In the genomic region with DNA sequence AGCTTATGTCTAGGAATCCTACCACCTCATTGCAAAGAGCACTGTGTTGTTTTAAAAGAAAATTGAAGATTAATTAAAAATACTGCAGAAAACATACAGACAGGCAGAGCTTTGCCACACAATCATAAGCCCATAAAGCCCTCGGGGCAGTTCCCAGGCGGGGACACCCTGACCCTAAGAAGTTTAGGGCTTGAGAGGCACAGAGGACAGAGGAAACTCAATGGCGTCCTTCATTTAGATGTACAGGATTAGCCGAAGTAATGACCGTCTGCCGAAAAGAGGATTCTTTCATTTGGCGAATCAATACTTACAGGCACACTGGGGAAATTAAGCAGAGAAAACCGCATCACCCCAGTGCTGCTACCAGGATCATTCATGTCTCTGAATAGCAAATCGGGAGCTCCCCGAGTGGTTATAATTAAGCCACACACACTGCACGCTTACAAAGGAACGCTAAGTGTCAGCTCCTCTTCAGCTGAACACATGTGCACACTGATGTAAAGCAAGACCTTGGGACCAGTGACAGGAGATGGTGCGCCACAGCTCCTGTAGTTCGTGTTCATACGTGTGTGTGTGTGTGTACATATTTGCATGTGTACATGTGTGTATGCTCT, we compare ENCODE assay signal across 19 mouse cellular contexts.
DNase-seq lines count a peak whose midpoint lies in the region; ATAC-seq lines count a peak whose summit lies in the region.
"Had no signal": no experiment of that assay in that cellular context is flagged by ENCODE, and none has a peak within 500 bp of the region (broad histone marks: within the 10 kb centered on the region; RNA-seq: fewer than 3 reads in every experiment).

No protein-coding gene starts in this region.

- H3K9me3 ChIP-seq in megakaryocyte, embryonic 14.5 days = peaks cover 10% of the 10 kb centered on the region
- no peaks in the 10 kb centered on the region for H3K9me3 ChIP-seq in hindbrain, embryonic 15.5 days
- no peaks in the 10 kb centered on the region for H3K9me3 ChIP-seq in midbrain, embryonic 15.5 days
- H3K9me3 ChIP-seq: embryonic facial prominence, embryonic 12.5 days; limb, embryonic 13.5 days had no signal

- DNase-seq in gastrocnemius, postnatal 4 days (ENCODE audit: low spot score in 2 of 2) = no peak
- DNase-seq in layer of hippocampus, adult 8-10 months (ENCODE audit: low spot score in 2 of 2) = no peak
- no peak for DNase-seq in cerebellum, adult 9-10 months
- DNase-seq: cerebellum, adult 11-12 months; heart, postnatal 36 days; right cerebral cortex, postnatal 25 days; thymus, postnatal 25 days had no signal

- H3K4me3 ChIP-seq in megakaryocyte, embryonic 14.5 days (replicated peaks) = peak overlapping the region; percentile 43
- no peak overlapping the region for H3K4me3 ChIP-seq in hindbrain, embryonic 15.5 days
- no peak overlapping the region for H3K4me3 ChIP-seq in midbrain, embryonic 15.5 days
- H3K4me3 ChIP-seq: embryonic facial prominence, embryonic 12.5 days; heart, embryonic 13.5 days; limb, embryonic 13.5 days; myocyte had no signal

- no peaks in the 10 kb centered on the region for H3K36me3 ChIP-seq in megakaryocyte, embryonic 14.5 days (replicated peaks; ENCODE audit: low read length)
- H3K36me3 ChIP-seq in hindbrain, embryonic 15.5 days = no peaks in the 10 kb centered on the region
- H3K36me3 ChIP-seq in midbrain, embryonic 15.5 days (replicated peaks) = no peaks in the 10 kb centered on the region
- H3K36me3 ChIP-seq: embryonic facial prominence, embryonic 12.5 days; heart, embryonic 13.5 days; limb, embryonic 13.5 days had no signal

- H3K27ac ChIP-seq in hindbrain, embryonic 15.5 days (replicated peaks) = peak overlapping the region; percentile 60
- H3K27ac ChIP-seq in midbrain, embryonic 15.5 days = peak overlapping the region; percentile 48; the same call in 1 of the 2 replicates
- H3K27ac ChIP-seq: embryonic facial prominence, embryonic 12.5 days; heart, embryonic 13.5 days; kidney, postnatal 0 days; limb, embryonic 13.5 days; liver, embryonic 14.5 days had no signal

- H3K4me1 ChIP-seq in megakaryocyte, embryonic 14.5 days = peaks cover 21% of the 10 kb centered on the region; the same call in 1 of the 2 replicates
- peaks cover 27% of the 10 kb centered on the region for H3K4me1 ChIP-seq in hindbrain, embryonic 15.5 days (replicated peaks)
- peaks cover 17% of the 10 kb centered on the region for H3K4me1 ChIP-seq in midbrain, embryonic 15.5 days
- H3K4me1 ChIP-seq: embryonic facial prominence, embryonic 12.5 days; heart, embryonic 13.5 days; limb, embryonic 13.5 days had no signal

- WGBS in hindbrain, embryonic 15.5 days = 38% methylated on average over 15 of the region's 15 CpGs
- 30% methylated on average over 15 of the region's 15 CpGs for WGBS in midbrain, embryonic 15.5 days

- H3K9ac ChIP-seq in hindbrain, embryonic 15.5 days = no peak overlapping the region
- H3K9ac ChIP-seq in midbrain, embryonic 15.5 days = no peak overlapping the region
- H3K9ac ChIP-seq: embryonic facial prominence, embryonic 12.5 days; heart, embryonic 13.5 days; limb, embryonic 13.5 days; liver, embryonic 14.5 days had no signal

- ATAC-seq in megakaryocyte, adult 5-6 weeks (ENCODE audit: poor library complexity, severe bottlenecking) = no peak
- ATAC-seq in hindbrain, embryonic 15.5 days (ENCODE audit: low FRiP score, low read depth) = peak; percentile 66
- ATAC-seq in midbrain, embryonic 15.5 days (replicated peaks) = peak; percentile 71
- ATAC-seq: intestine, postnatal 0 days had no signal

- peaks cover 6% of the 10 kb centered on the region for H3K27me3 ChIP-seq in megakaryocyte, embryonic 14.5 days (replicated peaks)
- no peaks in the 10 kb centered on the region for H3K27me3 ChIP-seq in hindbrain, embryonic 15.5 days
- H3K27me3 ChIP-seq in midbrain, embryonic 15.5 days (replicated peaks) = no peaks in the 10 kb centered on the region
- H3K27me3 ChIP-seq: CH12.LX; embryonic facial prominence, embryonic 12.5 days; heart, embryonic 13.5 days; limb, embryonic 13.5 days had no signal

- H3K4me2 ChIP-seq in hindbrain, embryonic 15.5 days = peak overlapping the region; percentile 19; the same call in 1 of the 2 replicates
- peak overlapping the region; percentile 29; the same call in 1 of the 2 replicates for H3K4me2 ChIP-seq in midbrain, embryonic 15.5 days
- H3K4me2 ChIP-seq: embryonic facial prominence, embryonic 12.5 days; heart, embryonic 13.5 days; limb, embryonic 13.5 days had no signal
